Mouse (Mus musculus) ovary, adult 2 months (tissue): Measurements from ENCODE around the gene 1700011M02Rik. TPM values are rescaled to one million over a fixed set of nuclear protein-coding genes. Genes with fewer than 3 reads are reported as not detected.

Experiments
- polyA plus RNA-seq: library from polyadenylated mRNA; depleted of rRNA; stranded (reverse); fragments of >200 nt; gene quantifications from 2 replicates; pipeline ENCODE4 v1.2.3, GENCODE M21; 2012; rRNA removed

The 1700011M02Rik gene
- polyA plus RNA-seq = not detected in 2 replicates

GRCm38 (mm10) chrX:102908587-102908986 lies at the start of gene 1700011M02Rik, which contains the start of gene Dmrtc1a:
1700011M02Rik (plus strand) TSS chrX:102908905.
Dmrtc1a (minus strand) TSS chrX:102908687.

GRCm38 (mm10) chrX:102867871-102868270 lies 40.8 kb upstream of the 1700011M02Rik start, which contains the start of gene 1700031F05Rik:
1700031F05Rik (minus strand) TSS chrX:102867971.

GRCm38 (mm10) chrX:102928072-102928471 lies 19.4 kb downstream of the 1700011M02Rik start, which contains the start of gene 1700018G05Rik:
1700018G05Rik (plus strand) TSS chrX:102928372.

Other genes starting within 250 kb of the 1700011M02Rik start
- not detected in 2 replicates for gene Gm3880, start 221.9 kb upstream of the 1700011M02Rik start, polyA plus RNA-seq
- gene Gm9112, start 201.3 kb upstream of the 1700011M02Rik start, polyA plus RNA-seq = not detected in 2 replicates
- gene Dmrtc1b, start 201.0 kb upstream of the 1700011M02Rik start, polyA plus RNA-seq = not detected in 2 replicates
- gene Dmrtc1c1, start 105.9 kb upstream of the 1700011M02Rik start, polyA plus RNA-seq = not detected in 2 replicates
- gene Dmrtc1c2, start 54.3 kb upstream of the 1700011M02Rik start, polyA plus RNA-seq = not detected in 2 replicates
- not detected in 2 replicates for gene 1700031F05Rik, start 40.9 kb upstream of the 1700011M02Rik start, polyA plus RNA-seq
- gene Dmrtc1a, start 218 bp upstream of the 1700011M02Rik start, polyA plus RNA-seq = 1.6 and 2.2 TPM in 2 replicates
- gene 1700018G05Rik, start 19.5 kb downstream of the 1700011M02Rik start, polyA plus RNA-seq = not detected in 2 replicates